13 mouse cellular contexts compared by ENCODE assay signal in genomic region chr2:60212488-60212887, GRCm38 (mm10).
"Had no signal": no experiment of that assay in that cellular context is flagged by ENCODE, and none has a peak within 500 bp of the region (broad histone marks: within the 10 kb centered on the region; RNA-seq: fewer than 3 reads in every experiment).

No protein-coding gene starts in this region.

- H3K9ac ChIP-seq: limb, embryonic 13.5 days; liver, embryonic 12.5 days; lung, embryonic 15.5 days; neural tube, embryonic 13.5 days had no signal

- H3K9me3 ChIP-seq: kidney, embryonic 15.5 days; limb, embryonic 13.5 days; liver, embryonic 12.5 days; lung, embryonic 15.5 days; neural tube, embryonic 13.5 days had no signal

- DNase-seq: kidney, adult 2 months; kidney, postnatal 14 days; left cerebral cortex, postnatal 4 days; retina, postnatal 1 day; right cerebral cortex, postnatal 4 days; spleen, adult 18-20 months; thymus, postnatal 36 days had no signal

- ATAC-seq: liver, embryonic 12.5 days; midbrain, embryonic 16.5 days had no signal

- H3K27me3 ChIP-seq: kidney, embryonic 15.5 days; limb, embryonic 13.5 days; liver, embryonic 12.5 days; lung, embryonic 15.5 days had no signal

- H3K27ac ChIP-seq: kidney, embryonic 15.5 days; limb, embryonic 13.5 days; liver, embryonic 12.5 days; lung, embryonic 15.5 days; neural tube, embryonic 13.5 days had no signal
